Mouse (Mus musculus) myocyte (in vitro differentiated cells): ENCODE measurements around the gene P2rx5. TPM values are rescaled to one million over a fixed set of nuclear protein-coding genes. Genes with fewer than 3 reads are reported as not detected.

Source experiments
- H3K27me3 ChIP-seq: one replicate; pipeline ENCODE4 v1.6.1; 2011; ENCODE audit not compliant: control insufficient read depth, insufficient read depth, insufficient read length
- H3K36me3 ChIP-seq: one replicate; pipeline ENCODE4 v1.6.1; 2011; ENCODE audit not compliant: control insufficient read depth, insufficient read depth
- H3K4me2 ChIP-seq: one replicate; pipeline ENCODE4 v1.6.1; 2011; ENCODE audit warnings: low read depth, control low read depth
- H3K4me3 ChIP-seq: one replicate; pipeline ENCODE4 v1.5.1; 2011; ENCODE audit warnings: mild to moderate bottlenecking, control low read depth, moderate library complexity
- H3K79me2 ChIP-seq: one replicate; pipeline ENCODE4 v1.6.1; 2011; ENCODE audit not compliant: control insufficient read depth, insufficient read depth
- H3ac ChIP-seq: one replicate; pipeline ENCODE4 v1.6.1; 2011; ENCODE audit not compliant: control insufficient read depth, insufficient read length
- CEBPB ChIP-seq: IDR thresholded peaks from 2 replicates; pipeline ENCODE4 v1.6.1; 2011; ENCODE audit warnings: mild to moderate bottlenecking, moderate library complexity; ENCODE audit not compliant: poor library complexity, insufficient read depth, severe bottlenecking
- E2F4 ChIP-seq: IDR thresholded peaks from one replicate; pipeline ENCODE4 v1.6.1; 2011; ENCODE audit warnings: mild to moderate bottlenecking, control low read depth, moderate library complexity; ENCODE audit not compliant: insufficient read depth
- MAX ChIP-seq: IDR thresholded peaks from one replicate; pipeline ENCODE4 v1.6.1; 2011; ENCODE audit warnings: low read depth, mild to moderate bottlenecking, control low read depth
- MYOD1 ChIP-seq, 3 experiments: IDR thresholded peaks; one replicate each; pipeline ENCODE4 v1.6.1; 2011; ENCODE audit warnings: control low read depth in 2 of 3, low read depth in 2 of 3, mild to moderate bottlenecking in 2 of 3, moderate library complexity in 1 of 3; ENCODE audit not compliant: insufficient read length in 2 of 3, control insufficient read depth in 1 of 3
- MYOG ChIP-seq, 3 experiments: IDR thresholded peaks; one replicate each; pipeline ENCODE4 v1.6.1; 2011; ENCODE audit warnings: control low read depth in 2 of 3, low read depth in 2 of 3, mild to moderate bottlenecking in 2 of 3; ENCODE audit not compliant: insufficient read length in 2 of 3, control insufficient read depth in 1 of 3, insufficient read depth in 1 of 3
- POLR2A ChIP-seq: IDR thresholded peaks from one replicate; pipeline ENCODE4 v1.6.1; 2011; ENCODE audit warnings: low read depth, mild to moderate bottlenecking, control low read depth, moderate library complexity; ENCODE audit not compliant: insufficient read length
- POLR2AphosphoS2 ChIP-seq: IDR thresholded peaks from one replicate; pipeline ENCODE4 v1.6.1; 2011; ENCODE audit warnings: low read depth, control low read depth; ENCODE audit not compliant: insufficient read length
- REST ChIP-seq: IDR thresholded peaks from one replicate; pipeline ENCODE4 v1.6.1; 2011; ENCODE audit warnings: mild to moderate bottlenecking, control low read depth, moderate library complexity; ENCODE audit not compliant: insufficient read depth, insufficient read length
- SRF ChIP-seq: IDR thresholded peaks from one replicate; pipeline ENCODE4 v1.6.1; 2011; ENCODE audit warnings: low read depth; ENCODE audit not compliant: control insufficient read depth, insufficient read length
- TCF12 ChIP-seq: IDR thresholded peaks from one replicate; pipeline ENCODE4 v1.6.1; 2011; ENCODE audit warnings: mild to moderate bottlenecking, control low read depth; ENCODE audit not compliant: poor library complexity, insufficient read depth, severe bottlenecking
- TCF3 ChIP-seq: IDR thresholded peaks from one replicate; pipeline ENCODE4 v1.6.1; 2011; ENCODE audit warnings: low read depth, control low read depth; ENCODE audit not compliant: insufficient read length
- USF1 ChIP-seq: IDR thresholded peaks from one replicate; pipeline ENCODE4 v1.6.1; 2011; ENCODE audit warnings: low read depth, mild to moderate bottlenecking, control low read depth, moderate library complexity
- polyA plus RNA-seq: library from polyadenylated mRNA; unstranded; fragments of >200 nt; fragmentation: generic; extraction: Trizol; gene quantifications from one replicate; pipeline ENCODE4 v1.2.1, GENCODE M21; 2012; ENCODE audit warnings: missing spikeins

Gene P2rx5
- polyA plus RNA-seq, 1 experiment = 3.5 TPM

DNA sequence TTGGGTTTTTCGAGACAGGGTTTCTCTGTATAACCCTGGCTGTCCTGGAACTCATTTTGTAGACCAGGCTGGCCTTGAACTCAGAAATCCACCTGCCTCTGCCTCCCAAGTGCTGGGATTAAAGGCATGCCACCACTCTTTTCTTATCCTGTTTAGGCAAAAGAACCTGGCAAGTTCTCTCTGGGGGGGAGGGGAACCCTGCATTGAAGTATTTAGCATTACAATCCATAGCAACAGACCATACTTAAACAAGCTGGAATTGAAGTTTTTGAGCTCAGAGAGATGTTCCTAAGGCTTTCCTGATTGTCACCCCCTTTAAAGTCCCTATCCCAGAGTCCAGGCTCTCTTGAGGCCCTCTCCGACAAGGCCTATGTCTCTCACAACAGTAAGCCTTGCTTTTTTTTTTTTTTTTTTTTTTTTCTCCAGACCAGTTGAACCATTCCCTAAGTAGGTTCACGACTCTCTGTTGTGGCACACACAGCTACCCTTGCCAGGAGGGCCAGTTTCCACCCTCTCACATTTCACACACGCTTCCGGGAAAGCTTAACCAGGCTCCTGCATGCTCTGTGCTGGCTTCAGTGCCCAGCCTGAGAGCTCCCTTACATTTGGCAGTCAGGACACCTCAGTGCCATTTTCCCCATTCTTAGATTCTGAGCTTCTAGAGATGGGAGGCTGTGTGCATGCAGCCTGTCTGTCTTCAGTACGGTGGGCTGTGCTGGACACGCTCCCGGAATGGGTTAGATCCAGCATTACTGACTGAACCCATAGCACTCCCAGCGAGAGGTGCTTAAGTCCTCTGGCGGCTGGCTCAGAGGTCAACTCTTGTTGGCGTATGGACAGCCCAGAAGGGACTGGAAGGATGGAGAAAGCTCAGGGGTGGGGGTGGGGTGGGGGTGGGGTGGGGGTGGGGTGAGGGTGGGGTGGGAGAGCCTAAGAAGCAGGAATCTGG lies 13.9 kb upstream of the P2rx5 start:
- Histone ChIP-seq H3K4me3 (no peak overlapping the region), H3K79me2 (no peaks in the 10 kb centered on the region), H3K27me3 (no peaks in the 10 kb centered on the region), H3K4me2 (no peak overlapping the region), H3ac (no peak overlapping the region), H3K36me3 (no peaks in the 10 kb centered on the region)
- TF ChIP-seq USF1 (no peak), MAX (no peak), TCF3 (no peak), REST (no peak), E2F4 (no peak)

DNA sequence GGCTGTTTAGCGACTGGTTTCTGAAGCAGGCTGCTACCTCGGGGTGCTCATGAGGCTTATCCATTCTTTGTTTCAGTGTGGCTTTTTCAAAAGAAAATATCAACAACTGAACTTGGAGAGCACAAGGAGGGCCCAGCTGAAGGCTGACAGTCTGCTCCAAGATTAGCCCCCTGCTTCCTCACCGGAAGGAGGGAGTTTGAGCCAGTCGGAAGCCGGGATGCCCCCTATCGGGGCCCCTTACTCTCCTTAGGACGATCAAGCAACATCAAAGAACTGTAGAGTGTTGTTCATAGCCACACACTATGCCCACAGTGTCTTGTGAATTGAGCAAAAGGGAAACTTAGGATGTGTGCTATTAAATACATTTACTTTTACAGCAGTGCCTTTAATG lies 13.3 kb upstream of the P2rx5 start:
- no peaks in the 10 kb centered on the region for H3K27me3 ChIP-seq
- no peak overlapping the region for H3K4me2 ChIP-seq
- no peak for TF ChIP-seq TCF3
- TF ChIP-seq MYOG (IDR thresholded peaks at IDR 0.05; ENCODE audit: control insufficient read depth in 1 of 3, insufficient read depth in 1 of 3, insufficient read length in 2 of 3, low read depth in 2 of 3) = no peak
- TF ChIP-seq CEBPB = no peak
- no peak for TF ChIP-seq MAX
- H3K4me3 ChIP-seq = no peak overlapping the region
- H3K36me3 ChIP-seq = no peaks in the 10 kb centered on the region
- H3ac ChIP-seq = no peak overlapping the region
- H3K79me2 ChIP-seq = no peaks in the 10 kb centered on the region

DNA sequence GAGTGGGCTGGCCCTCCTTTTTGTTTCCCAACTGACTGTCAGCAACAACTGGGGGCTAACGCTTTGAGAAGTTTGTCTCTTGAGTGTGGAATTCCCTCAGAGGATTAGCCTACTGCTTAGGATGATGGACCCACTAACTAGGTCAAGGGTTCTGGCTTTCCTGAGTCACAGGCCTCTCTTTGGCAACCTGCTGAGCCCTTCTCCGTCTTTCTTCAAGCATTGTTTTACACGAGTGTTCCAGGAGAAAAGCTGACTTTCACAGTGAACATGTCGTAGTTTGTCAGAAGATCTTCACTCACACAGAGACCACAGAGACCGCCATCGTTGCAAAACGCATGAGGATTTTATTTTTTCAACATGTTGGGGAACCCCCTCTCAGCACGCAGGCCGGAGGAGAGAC lies 12.0 kb upstream of the P2rx5 start:
- Histone ChIP-seq H3K4me2 (no peak overlapping the region), H3K4me3 (no peak overlapping the region), H3K36me3 (no peaks in the 10 kb centered on the region), H3ac (no peak overlapping the region), H3K79me2 (no peaks in the 10 kb centered on the region), H3K27me3 (no peaks in the 10 kb centered on the region)
- TF ChIP-seq USF1 (no peak), SRF (no peak), MYOG (IDR thresholded peaks at IDR 0.05; ENCODE audit: control insufficient read depth in 1 of 3, insufficient read depth in 1 of 3, insufficient read length in 2 of 3, low read depth in 2 of 3) (no peak), TCF3 (no peak), CEBPB (no peak), POLR2A (no peak), MAX (no peak), REST (no peak), POLR2AphosphoS2 (no peak), MYOD1 (IDR thresholded peaks at IDR 0.05; ENCODE audit: control insufficient read depth in 1 of 3, insufficient read length in 2 of 3, low read depth in 2 of 3) (no peak)

DNA sequence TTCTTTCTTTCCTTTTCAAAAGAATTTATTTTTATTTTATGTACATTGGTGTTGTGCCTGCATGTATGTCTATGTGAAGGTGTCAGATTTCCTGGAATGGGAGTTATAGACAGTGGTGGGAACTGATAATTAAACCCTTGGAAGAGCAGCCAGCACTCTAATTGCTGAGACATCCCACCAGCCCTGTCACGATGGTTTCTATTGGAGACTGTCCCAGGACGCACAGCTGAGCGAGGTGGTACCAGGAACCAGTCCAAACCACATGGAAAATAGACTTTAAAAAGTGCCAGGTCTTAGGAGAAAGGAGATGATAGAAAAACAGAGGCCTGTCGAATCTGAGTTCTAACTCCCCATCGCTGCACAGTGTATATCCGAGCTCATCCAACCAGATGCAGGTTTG lies 5.2 kb upstream of the P2rx5 start:
- Histone ChIP-seq H3K4me2 (peak overlapping the region; percentile 43), H3K79me2 (no peaks in the 10 kb centered on the region), H3K36me3 (no peaks in the 10 kb centered on the region), H3ac (no peak overlapping the region), H3K4me3 (no peak overlapping the region), H3K27me3 (no peaks in the 10 kb centered on the region)
- TF ChIP-seq REST (no peak), MAX (no peak), SRF (no peak), E2F4 (no peak), POLR2A (no peak), POLR2AphosphoS2 (no peak), CEBPB (no peak), MYOG (IDR thresholded peaks at IDR 0.05; ENCODE audit: control insufficient read depth in 1 of 3, insufficient read depth in 1 of 3, insufficient read length in 2 of 3, low read depth in 2 of 3) (no peak), USF1 (no peak), MYOD1 (IDR thresholded peaks at IDR 0.05; ENCODE audit: control insufficient read depth in 1 of 3, insufficient read length in 2 of 3, low read depth in 2 of 3) (no peak), TCF12 (no peak), TCF3 (no peak)

DNA sequence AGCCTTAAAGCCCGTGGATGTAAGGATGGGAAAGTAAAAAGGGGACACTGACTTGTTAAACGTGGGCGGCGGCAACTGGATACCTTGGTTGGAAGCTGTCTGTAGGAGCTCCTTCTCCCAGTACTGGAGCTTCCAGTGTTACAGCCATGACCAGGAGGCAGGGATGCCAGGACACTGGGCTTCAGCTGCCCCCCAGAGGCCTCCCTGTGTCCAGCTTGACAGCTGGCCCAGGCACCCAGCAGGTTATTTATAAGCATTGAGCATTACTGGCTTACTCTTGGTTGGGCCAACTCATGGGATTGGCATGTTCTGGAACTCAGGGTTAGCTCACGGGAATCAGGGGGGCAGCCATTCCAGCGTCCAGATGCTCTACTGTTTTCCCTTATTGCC lies 585 bp downstream of the P2rx5 start:
- Histone ChIP-seq H3K36me3 (no peaks in the 10 kb centered on the region), H3ac (peak overlapping the region; percentile 62), H3K4me3 (peak overlapping the region; percentile 20), H3K79me2 (no peaks in the 10 kb centered on the region), H3K4me2 (peak overlapping the region; percentile 64), H3K27me3 (no peaks in the 10 kb centered on the region)
- TF ChIP-seq USF1 (no peak), MAX (no peak), TCF12 (peak; percentile 53), TCF3 (peak; percentile 40), MYOD1 (IDR thresholded peaks at IDR 0.05; ENCODE audit: control insufficient read depth in 1 of 3, insufficient read length in 2 of 3, low read depth in 2 of 3) (peak; percentile 30 to 92 (median 86)), POLR2AphosphoS2 (no peak), MYOG (IDR thresholded peaks at IDR 0.05; ENCODE audit: control insufficient read depth in 1 of 3, insufficient read depth in 1 of 3, insufficient read length in 2 of 3, low read depth in 2 of 3) (peak; percentile 85 to 96 (median 87)), REST (no peak)
